Mouse (Mus musculus) heart, postnatal 0 days (tissue): Measurements from ENCODE around the gene Esp38. TPM values are rescaled to one million over a fixed set of nuclear protein-coding genes. Genes with fewer than 3 reads are reported as not detected.
"Not testable (repeated sequence)": the region's sequence is repeated elsewhere in the genome, so short reads cannot be mapped to it uniquely, and the experiment has no call there.

Experiments used
- ATAC-seq: fragments of 200-750 bp; cut with Nextera tagmentation; 2 replicates; pipeline ENCODE4 v1.8.0; 2017; ENCODE audit warnings: low read depth, moderate number of reproducible peaks, moderate library complexity; ENCODE audit not compliant: insufficient read depth
- DNase-seq: peaks from one replicate; pipeline ENCODE4 v3.0.0-alpha.2; 2016; ENCODE audit warnings: low spot score
- H3K27ac ChIP-seq: fragments of 300-500 bp; sonication (generic); 2 replicates; pipeline ENCODE4 v1.5.1; 2014; ENCODE audit warnings: low read depth, mild to moderate bottlenecking
- H3K27me3 ChIP-seq: fragments of 300-500 bp; sonication (generic); 2 replicates; pipeline ENCODE4 v1.6.1; 2014; ENCODE audit warnings: low read length, mixed read lengths; ENCODE audit not compliant: control insufficient read depth, insufficient read depth
- H3K36me3 ChIP-seq: fragments of 300-500 bp; sonication (generic); replicated peaks from 2 replicates; pipeline ENCODE4 v1.6.1; 2014; ENCODE audit warnings: low read length, mixed read lengths; ENCODE audit not compliant: control insufficient read depth, insufficient read depth
- H3K4me1 ChIP-seq: fragments of 300-500 bp; sonication (generic); 2 replicates; pipeline ENCODE4 v1.6.1; 2014; ENCODE audit warnings: antibody characterized with exemption; ENCODE audit not compliant: control insufficient read depth, insufficient read depth
- H3K4me2 ChIP-seq: fragments of 300-500 bp; sonication (generic); 2 replicates; pipeline ENCODE4 v1.6.1; 2014; ENCODE audit warnings: low read depth, mild to moderate bottlenecking, low read length, moderate library complexity
- H3K4me3 ChIP-seq: fragments of 300-500 bp; sonication (generic); 2 replicates; pipeline ENCODE4 v1.5.1; 2014; ENCODE audit warnings: low read depth, low read length
- H3K9ac ChIP-seq: fragments of 300-500 bp; sonication (generic); replicated peaks from 2 replicates; pipeline ENCODE4 v1.6.1; 2014; ENCODE audit warnings: low read depth, low read length, mixed read lengths
- H3K9me3 ChIP-seq: fragments of 300-500 bp; sonication (generic); replicated peaks from 2 replicates; pipeline ENCODE4 v1.6.1; 2016; ENCODE audit warnings: low read length; ENCODE audit not compliant: control insufficient read depth
- CTCF ChIP-seq: IDR thresholded peaks from 2 replicates; pipeline ENCODE4 v1.5.1; 2016; ENCODE audit warnings: antibody characterized with exemption, control low read depth, low read depth
- EP300 ChIP-seq: IDR thresholded peaks from 2 replicates; pipeline ENCODE4 v1.6.1; 2016; ENCODE audit warnings: antibody characterized with exemption, low read depth
- WGBS: fragments of 180-500 bp; shearing (Covaris S2); extraction: QIAGEN DNeasy Blood & Tissue Kit; methylation state at CpG from one replicate; pipeline ENCODE4 v1.1.7; 2014; 5-methylcytosine and 5-hydroxymethylcytosine counted together
- polyA plus RNA-seq: library from polyadenylated mRNA; unstranded; fragments of >200 nt; fragmentation: Nextera tagmentation; extraction: Ambion mirVana; gene quantifications from 2 replicates; pipeline ENCODE4 v1.2.1, GENCODE M21; 2015
- total RNA-seq: library from RNA; depleted of rRNA; stranded (reverse); fragments of >200 nt; gene quantifications from 2 replicates; pipeline ENCODE4 v1.2.3, GENCODE M21; 2014; ENCODE audit warnings: low replicate concordance; rRNA removed

Esp38 gene
- not detected in 2 replicates for total RNA-seq
- not detected in 2 replicates for polyA plus RNA-seq

- Histone ChIP-seq H3K27ac (no peak within 1 kb of the TSS), H3K4me1 (no peaks in the 10 kb centered on the region), H3K9me3 (no peaks in the 10 kb centered on the region), H3K4me2 (no peak within 1 kb of the TSS), H3K9ac (no peak within 1 kb of the TSS), H3K36me3 (no peaks in the 10 kb centered on the region), H3K4me3 (no peak within 1 kb of the TSS), H3K27me3 (no peaks in the 10 kb centered on the region)
- TF ChIP-seq EP300 = no peak
- no peak for TF ChIP-seq CTCF
- ATAC-seq = no peak
- 61% methylated on average over 3 of the region's 3 CpGs for WGBS
- DNase-seq = no peak
Measured at GRCm38 (mm10) chr17:39950220-39950619, at the start of gene Esp38. Gene Esp38, plus strand, starts transcription at chr17:39950520.

- H3K36me3 ChIP-seq, H3K9me3 ChIP-seq, H3K4me3 ChIP-seq, H3K4me2 ChIP-seq, H3K27ac ChIP-seq, ATAC-seq, H3K27me3 ChIP-seq, H3K4me1 ChIP-seq, DNase-seq, H3K9ac ChIP-seq: not testable (repeated sequence)
- WGBS = 40% methylated on average over 8 of the region's 8 CpGs
Measured at GRCm38 (mm10) chr17:39902928-39903545, 47.3 kb upstream of the Esp38 start.

Other genes with a start within 250 kb of the Esp38 start
- gene AC192777.2, start 144.9 kb downstream of the Esp38 start, total RNA-seq = not detected in 2 replicates
- gene AC192777.2, start 144.9 kb downstream of the Esp38 start, polyA plus RNA-seq = not detected in 2 replicates